Mouse (Mus musculus) layer of hippocampus, postnatal 10 days (tissue): Measurements from ENCODE around the gene Bcl2l2. TPM values are rescaled to one million over a fixed set of nuclear protein-coding genes. Genes with fewer than 3 reads are reported as not detected.

Source experiments
- DNase-seq, 2 experiments: peaks; one replicate each; pipeline ENCODE4 v3.0.0; 2021; ENCODE audit warnings: low spot score in 2 of 2
- total RNA-seq, 2 experiments: library from RNA; stranded (reverse); gene quantifications; 2 replicates each; pipeline ENCODE4 v1.2.3; 2021

Gene Bcl2l2
- total RNA-seq, 2 experiments from 2014 or later, result 68.8 to 72.1 TPM

- peak; percentile 67 to 80 for DNase-seq
Measured at GRCm38 (mm10) chr14:54935904-54936830, 53.0 kb downstream of the Bcl2l2 start, which contains the start of gene Cmtm5. Gene Cmtm5 (plus strand): TSS chr14:54936261.

GRCm38 (mm10) chr14:54936831-54937160 lies 53.6 kb downstream of the Bcl2l2 start:
- DNase-seq, result no peak

GRCm38 (mm10) chr14:54937361-54938182 lies 54.4 kb downstream of the Bcl2l2 start:
- DNase-seq, result no peak

Other genes starting within 250 kb of the Bcl2l2 start
- not detected for gene Gm17606, start 242.4 kb upstream of the Bcl2l2 start, total RNA-seq
- 10 to 100 TPM; 14.7 to 17.2 TPM for gene Cdh24, start 242.0 kb upstream of the Bcl2l2 start, total RNA-seq
- 10 to 100 TPM; 25.5 to 28.1 TPM for gene 1700123O20Rik, start 197.2 kb upstream of the Bcl2l2 start, total RNA-seq
- gene Acin1, start 196.4 kb upstream of the Bcl2l2 start, total RNA-seq, result 100 to 1,000 TPM; 208 to 213 TPM
- gene Gm29776, start 184.5 kb upstream of the Bcl2l2 start, total RNA-seq, result not detected
- not detected for gene Cebpe, start 171.2 kb upstream of the Bcl2l2 start, total RNA-seq
- 10 to 100 TPM; 63.7 to 66.3 TPM for gene Slc7a8, start 101.4 kb upstream of the Bcl2l2 start, total RNA-seq
- not detected for gene Rnf212b, start 69.2 kb upstream of the Bcl2l2 start, total RNA-seq
- gene Homez, start 12.4 kb upstream of the Bcl2l2 start, total RNA-seq, result 10 to 100 TPM; 16.6 to 16.8 TPM
- gene Ppp1r3e, start 5.8 kb upstream of the Bcl2l2 start, total RNA-seq, result 10 to 100 TPM; 36.7 to 40.0 TPM
- 1 to 10 TPM in 1 of 2 experiments, not detected in 1; 9.9 TPM for gene Gm20521, start 64 bp downstream of the Bcl2l2 start, total RNA-seq
- 100 to 1,000 TPM; 266 to 288 TPM for gene Pabpn1, start 9.1 kb downstream of the Bcl2l2 start, total RNA-seq
- 100 to 1,000 TPM; 606 to 608 TPM for gene Slc22a17, start 29.8 kb downstream of the Bcl2l2 start, total RNA-seq
- gene Efs, start 42.7 kb downstream of the Bcl2l2 start, total RNA-seq, result 10 to 100 TPM; 16.8 to 17.9 TPM
- gene Il25, start 49.3 kb downstream of the Bcl2l2 start, total RNA-seq, result not detected
- 10 to 100 TPM; 33.5 to 37.0 TPM for gene Cmtm5, start 52.9 kb downstream of the Bcl2l2 start, total RNA-seq
- gene Myh6, start 83.5 kb downstream of the Bcl2l2 start, total RNA-seq, result 1 to 10 TPM; 3.1 to 4.9 TPM
- not detected for gene Gm17428, start 93.6 kb downstream of the Bcl2l2 start, total RNA-seq
- 1 to 10 TPM; 4.4 to 7.4 TPM for gene Myh7, start 111.2 kb downstream of the Bcl2l2 start, total RNA-seq
- gene Ngdn, start 132.1 kb downstream of the Bcl2l2 start, total RNA-seq, result 10 to 100 TPM; 30.0 to 39.1 TPM
- 10 to 100 TPM; 34.0 to 39.3 TPM for gene Zfhx2, start 208.9 kb downstream of the Bcl2l2 start, total RNA-seq
- gene Thtpa, start 211.4 kb downstream of the Bcl2l2 start, total RNA-seq, result 10 to 100 TPM; 26.5 to 31.1 TPM
- gene Ap1g2, start 223.2 kb downstream of the Bcl2l2 start, total RNA-seq, result 10 to 100 TPM; 19.2 to 20.6 TPM
- gene Jph4, start 233.6 kb downstream of the Bcl2l2 start, total RNA-seq, result 100 to 1,000 TPM; 410 to 431 TPM